Mouse (Mus musculus): ENCODE measurements at regions not wholly inside any gene's neighbourhood (a gene's known extent, or its start where the extent isn't known, plus 50 kb on each side); places are given as distances from the start of the nearest gene placed in this dataset.
A peak's percentile ranks its signal among the peaks of the same experiment; 100 is the strongest.

GRCm38 (mm10) chr17:94165305-94165860, 584.4 kb downstream of the Mettl4 start:
- no peaks in the 10 kb centered on the region for H3K9me3 ChIP-seq (ENCODE audit: control insufficient read depth, low read length)
- ATAC-seq (ENCODE audit: low read depth) = no peak
- H3K36me3 ChIP-seq (ENCODE audit: control insufficient read depth, insufficient read depth, low read length) = no peaks in the 10 kb centered on the region
- no peaks in the 10 kb centered on the region for H3K4me1 ChIP-seq (ENCODE audit: control insufficient read depth, insufficient read depth, low read length)
- no peak overlapping the region for H3K27ac ChIP-seq (ENCODE audit: low read depth, low read length)
- no peak overlapping the region for H3K4me2 ChIP-seq (ENCODE audit: low read depth, low read length)
- H3K9ac ChIP-seq (replicated peaks; ENCODE audit: low read depth, low read length) = no peak overlapping the region
- 44% methylated on average over 2 of the region's 2 CpGs for WGBS
- no peak overlapping the region for H3K4me3 ChIP-seq (ENCODE audit: low read depth, low read length)
- no peaks in the 10 kb centered on the region for H3K27me3 ChIP-seq (ENCODE audit: control insufficient read depth, insufficient read depth, low read length)

- Histone ChIP-seq H3K4me2 (ENCODE audit: low read depth, low read length) (no peak overlapping the region), H3K36me3 (ENCODE audit: control insufficient read depth, insufficient read depth, low read length) (no peaks in the 10 kb centered on the region), H3K4me3 (ENCODE audit: low read depth, low read length) (no peak overlapping the region), H3K27ac (ENCODE audit: low read depth, low read length) (no peak overlapping the region), H3K4me1 (ENCODE audit: control insufficient read depth, insufficient read depth, low read length) (no peaks in the 10 kb centered on the region), H3K27me3 (ENCODE audit: control insufficient read depth, insufficient read depth, low read length) (no peaks in the 10 kb centered on the region), H3K9me3 (ENCODE audit: control insufficient read depth, low read length) (no peaks in the 10 kb centered on the region), H3K9ac (replicated peaks; ENCODE audit: low read depth, low read length) (no peak overlapping the region)
- ATAC-seq (ENCODE audit: low read depth) = peak; percentile 24; the same call in 1 of the 2 replicates
Measured at GRCm38 (mm10) chr17:94144298-94144697, 605.5 kb downstream of the Mettl4 start.

GRCm38 (mm10) chr17:94133201-94133600, 616.6 kb downstream of the Mettl4 start:
- ATAC-seq (ENCODE audit: low read depth) = no peak
- Histone ChIP-seq H3K36me3 (ENCODE audit: control insufficient read depth, insufficient read depth, low read length) (no peaks in the 10 kb centered on the region), H3K4me2 (ENCODE audit: low read depth, low read length) (no peak overlapping the region), H3K9me3 (ENCODE audit: control insufficient read depth, low read length) (no peaks in the 10 kb centered on the region), H3K27ac (ENCODE audit: low read depth, low read length) (no peak overlapping the region), H3K4me3 (ENCODE audit: low read depth, low read length) (no peak overlapping the region), H3K9ac (replicated peaks; ENCODE audit: low read depth, low read length) (no peak overlapping the region), H3K27me3 (ENCODE audit: control insufficient read depth, insufficient read depth, low read length) (no peaks in the 10 kb centered on the region), H3K4me1 (ENCODE audit: control insufficient read depth, insufficient read depth, low read length) (no peaks in the 10 kb centered on the region)

- no peaks in the 10 kb centered on the region for H3K36me3 ChIP-seq (ENCODE audit: control insufficient read depth, insufficient read depth, low read length)
- ATAC-seq (ENCODE audit: low read depth) = no peak
- no peak overlapping the region for H3K9ac ChIP-seq (replicated peaks; ENCODE audit: low read depth, low read length)
- 76% methylated on average over 4 of the region's 4 CpGs for WGBS
- H3K4me2 ChIP-seq (ENCODE audit: low read depth, low read length) = no peak overlapping the region
- H3K4me3 ChIP-seq (ENCODE audit: low read depth, low read length) = no peak overlapping the region
- no peaks in the 10 kb centered on the region for H3K4me1 ChIP-seq (ENCODE audit: control insufficient read depth, insufficient read depth, low read length)
- H3K27me3 ChIP-seq (ENCODE audit: control insufficient read depth, insufficient read depth, low read length) = no peaks in the 10 kb centered on the region
- H3K9me3 ChIP-seq (ENCODE audit: control insufficient read depth, low read length) = no peaks in the 10 kb centered on the region
- H3K27ac ChIP-seq (ENCODE audit: low read depth, low read length) = no peak overlapping the region
Measured at GRCm38 (mm10) chr17:94093984-94094660, 655.7 kb downstream of the Mettl4 start.

GRCm38 (mm10) chr17:94054436-94055060, 695.3 kb downstream of the Mettl4 start:
- H3K36me3 ChIP-seq (ENCODE audit: control insufficient read depth, insufficient read depth, low read length) = no peaks in the 10 kb centered on the region
- WGBS = 58% methylated on average over 3 of the region's 3 CpGs
- H3K9me3 ChIP-seq (ENCODE audit: control insufficient read depth, low read length) = no peaks in the 10 kb centered on the region
- no peak for ATAC-seq (ENCODE audit: low read depth)
- H3K4me3 ChIP-seq (ENCODE audit: low read depth, low read length) = no peak overlapping the region
- H3K4me1 ChIP-seq (ENCODE audit: control insufficient read depth, insufficient read depth, low read length) = no peaks in the 10 kb centered on the region
- H3K9ac ChIP-seq (replicated peaks; ENCODE audit: low read depth, low read length) = no peak overlapping the region
- H3K27ac ChIP-seq (ENCODE audit: low read depth, low read length) = no peak overlapping the region
- no peaks in the 10 kb centered on the region for H3K27me3 ChIP-seq (ENCODE audit: control insufficient read depth, insufficient read depth, low read length)
- H3K4me2 ChIP-seq (ENCODE audit: low read depth, low read length) = no peak overlapping the region

- 97% methylated on average over 2 of the region's 2 CpGs for WGBS
- no peak overlapping the region for H3K27ac ChIP-seq (ENCODE audit: low read depth, low read length)
- no peak for ATAC-seq (ENCODE audit: low read depth)
Measured at GRCm38 (mm10) chr17:94048475-94048874, 701.3 kb downstream of the Mettl4 start.

GRCm38 (mm10) chr17:94038221-94038620, 711.6 kb downstream of the Mettl4 start:
- no peak for ATAC-seq (ENCODE audit: low read depth)
- H3K9ac ChIP-seq (replicated peaks; ENCODE audit: low read depth, low read length) = no peak overlapping the region
- H3K27ac ChIP-seq (ENCODE audit: low read depth, low read length) = no peak overlapping the region
- WGBS = 72% methylated on average over 5 of the region's 5 CpGs
- H3K27me3 ChIP-seq (ENCODE audit: control insufficient read depth, insufficient read depth, low read length) = no peaks in the 10 kb centered on the region
- H3K36me3 ChIP-seq (ENCODE audit: control insufficient read depth, insufficient read depth, low read length) = no peaks in the 10 kb centered on the region
- no peaks in the 10 kb centered on the region for H3K9me3 ChIP-seq (ENCODE audit: control insufficient read depth, low read length)
- no peak overlapping the region for H3K4me3 ChIP-seq (ENCODE audit: low read depth, low read length)
- no peak overlapping the region for H3K4me2 ChIP-seq (ENCODE audit: low read depth, low read length)
- no peaks in the 10 kb centered on the region for H3K4me1 ChIP-seq (ENCODE audit: control insufficient read depth, insufficient read depth, low read length)

More at GRCm38 (mm10) chr17:94048475-94048874, 701.3 kb downstream of the Mettl4 start:
- no peaks in the 10 kb centered on the region for H3K36me3 ChIP-seq (ENCODE audit: control insufficient read depth, insufficient read depth, low read length)
- H3K4me2 ChIP-seq (ENCODE audit: low read depth, low read length) = no peak overlapping the region
- H3K9ac ChIP-seq (replicated peaks; ENCODE audit: low read depth, low read length) = no peak overlapping the region
- no peaks in the 10 kb centered on the region for H3K4me1 ChIP-seq (ENCODE audit: control insufficient read depth, insufficient read depth, low read length)
- H3K9me3 ChIP-seq (ENCODE audit: control insufficient read depth, low read length) = no peaks in the 10 kb centered on the region
- no peak overlapping the region for H3K4me3 ChIP-seq (ENCODE audit: low read depth, low read length)
- H3K27me3 ChIP-seq (ENCODE audit: control insufficient read depth, insufficient read depth, low read length) = no peaks in the 10 kb centered on the region

GRCm38 (mm10) chr17:94012386-94012785, 737.4 kb downstream of the Mettl4 start:
- no peak for ATAC-seq (ENCODE audit: low read depth)
- no peak overlapping the region for H3K9ac ChIP-seq (replicated peaks; ENCODE audit: low read depth, low read length)
- no peak overlapping the region for H3K4me2 ChIP-seq (ENCODE audit: low read depth, low read length)
- no peaks in the 10 kb centered on the region for H3K36me3 ChIP-seq (ENCODE audit: control insufficient read depth, insufficient read depth, low read length)
- H3K9me3 ChIP-seq (ENCODE audit: control insufficient read depth, low read length) = no peaks in the 10 kb centered on the region
- no peaks in the 10 kb centered on the region for H3K27me3 ChIP-seq (ENCODE audit: control insufficient read depth, insufficient read depth, low read length)
- H3K4me3 ChIP-seq (ENCODE audit: low read depth, low read length) = no peak overlapping the region
- no peak overlapping the region for H3K27ac ChIP-seq (ENCODE audit: low read depth, low read length)
- WGBS = 95% methylated on average over 2 of the region's 2 CpGs
- no peaks in the 10 kb centered on the region for H3K4me1 ChIP-seq (ENCODE audit: control insufficient read depth, insufficient read depth, low read length)

GRCm38 (mm10) chr17:94002095-94002494, 747.7 kb downstream of the Mettl4 start:
- no peak overlapping the region for H3K27ac ChIP-seq (ENCODE audit: low read depth, low read length)
- 86% methylated on average over 4 of the region's 4 CpGs for WGBS
- H3K27me3 ChIP-seq (ENCODE audit: control insufficient read depth, insufficient read depth, low read length) = no peaks in the 10 kb centered on the region
- no peak overlapping the region for H3K9ac ChIP-seq (replicated peaks; ENCODE audit: low read depth, low read length)
- H3K36me3 ChIP-seq (ENCODE audit: control insufficient read depth, insufficient read depth, low read length) = no peaks in the 10 kb centered on the region
- no peak overlapping the region for H3K4me3 ChIP-seq (ENCODE audit: low read depth, low read length)
- H3K9me3 ChIP-seq (ENCODE audit: control insufficient read depth, low read length) = no peaks in the 10 kb centered on the region
- no peak for ATAC-seq (ENCODE audit: low read depth)
- no peaks in the 10 kb centered on the region for H3K4me1 ChIP-seq (ENCODE audit: control insufficient read depth, insufficient read depth, low read length)
- no peak overlapping the region for H3K4me2 ChIP-seq (ENCODE audit: low read depth, low read length)

All from neural tube, embryonic 14.5 days (tissue).